Mouse (Mus musculus) liver, embryonic 14.5 days (tissue): ENCODE measurements around the gene Eps8l1. TPM values are rescaled to one million over a fixed set of nuclear protein-coding genes. Genes with fewer than 3 reads are reported as not detected.

ENCODE experiments used
- ATAC-seq: fragments of 200-750 bp; cut with Nextera tagmentation; 2 replicates; pipeline ENCODE4 v1.8.0; 2017; ENCODE audit warnings: moderate number of reproducible peaks, mild to moderate bottlenecking, moderate library complexity; ENCODE audit not compliant: insufficient read depth
- DNase-seq, 3 experiments: peaks; one replicate each; pipeline ENCODE4 v3.0.0-alpha.2; 2012 to 2013; ENCODE audit warnings: low read depth in 3 of 3, low spot score in 3 of 3
- H3K27ac ChIP-seq: fragments of 300-500 bp; sonication (generic); 2 replicates; pipeline ENCODE4 v1.5.1; 2014; ENCODE audit warnings: moderate library complexity, mild to moderate bottlenecking, control low read depth, inconsistent platforms
- H3K27me3 ChIP-seq: fragments of 300-500 bp; sonication (generic); 2 replicates; pipeline ENCODE4 v1.6.1; 2014; ENCODE audit warnings: mild to moderate bottlenecking, low read length, moderate library complexity; ENCODE audit not compliant: control insufficient read depth, insufficient read depth
- H3K36me3 ChIP-seq: fragments of 300-500 bp; sonication (generic); replicated peaks from 2 replicates; pipeline ENCODE4 v1.6.1; 2014; ENCODE audit warnings: low read depth; ENCODE audit not compliant: control insufficient read depth, insufficient read depth
- H3K4me1 ChIP-seq, 2 experiments: fragments of 200-500 bp in 1 of 2; fragments of 300-500 bp in 1 of 2; sonication (generic) in 1 of 2; replicated peaks; 2 replicates each; pipeline ENCODE4 v1.6.1; 2012 to 2014; ENCODE audit warnings: antibody characterized with exemption in 1 of 2, inconsistent platforms in 1 of 2, low read length in 1 of 2; ENCODE audit not compliant: control insufficient read depth in 2 of 2, insufficient read depth in 2 of 2
- H3K4me2 ChIP-seq: fragments of 300-500 bp; sonication (generic); 2 replicates; pipeline ENCODE4 v1.6.1; 2014; ENCODE audit warnings: low read depth, mild to moderate bottlenecking, control low read depth, moderate library complexity
- H3K4me3 ChIP-seq, 2 experiments: fragments of 200-500 bp in 1 of 2; fragments of 300-500 bp in 1 of 2; sonication (generic) in 1 of 2; 2 replicates each; pipeline ENCODE4 v1.5.1; 2012 to 2014; ENCODE audit warnings: low read depth in 2 of 2, low read length in 2 of 2, mild to moderate bottlenecking in 2 of 2, control low read depth in 1 of 2, inconsistent platforms in 1 of 2, moderate library complexity in 1 of 2; ENCODE audit not compliant: insufficient read depth in 1 of 2
- H3K9ac ChIP-seq: fragments of 300-500 bp; sonication (generic); replicated peaks from 2 replicates; pipeline ENCODE4 v1.6.1; 2014; ENCODE audit warnings: mild to moderate bottlenecking, control low read depth, moderate library complexity
- H3K9me3 ChIP-seq: fragments of 300-500 bp; sonication (generic); 2 replicates; pipeline ENCODE4 v1.6.1; 2016; ENCODE audit warnings: low read length, mixed read lengths; ENCODE audit not compliant: control insufficient read depth
- CTCF ChIP-seq: IDR thresholded peaks from 2 replicates; pipeline ENCODE4 v1.5.1; 2016; ENCODE audit warnings: antibody characterized with exemption, low read depth, control low read depth
- EP300 ChIP-seq: IDR thresholded peaks from 2 replicates; pipeline ENCODE4 v1.6.1; 2016; ENCODE audit warnings: antibody characterized with exemption, low read depth
- WGBS: fragments of 180-500 bp; shearing (Covaris S2); extraction: QIAGEN DNeasy Blood & Tissue Kit; methylation state at CpG from one replicate; pipeline ENCODE4 v1.1.7; 2014; ENCODE audit not compliant: insufficient replicate concordance; 5-methylcytosine and 5-hydroxymethylcytosine counted together
- polyA plus RNA-seq, 2 experiments: library from polyadenylated mRNA; depleted of rRNA in 1 of 2; stranded (reverse) in 1 of 2; unstranded in 1 of 2; fragments of >200 nt; fragmentation: Nextera tagmentation in 1 of 2; extraction: Ambion mirVana in 1 of 2; gene quantifications; 2 replicates each; pipeline versions ENCODE4 v1.2.1 to v1.2.3; 2012 to 2014

Gene Eps8l1
- polyA plus RNA-seq, 2 experiments, result 0.10 to 1.6 TPM

DNA sequence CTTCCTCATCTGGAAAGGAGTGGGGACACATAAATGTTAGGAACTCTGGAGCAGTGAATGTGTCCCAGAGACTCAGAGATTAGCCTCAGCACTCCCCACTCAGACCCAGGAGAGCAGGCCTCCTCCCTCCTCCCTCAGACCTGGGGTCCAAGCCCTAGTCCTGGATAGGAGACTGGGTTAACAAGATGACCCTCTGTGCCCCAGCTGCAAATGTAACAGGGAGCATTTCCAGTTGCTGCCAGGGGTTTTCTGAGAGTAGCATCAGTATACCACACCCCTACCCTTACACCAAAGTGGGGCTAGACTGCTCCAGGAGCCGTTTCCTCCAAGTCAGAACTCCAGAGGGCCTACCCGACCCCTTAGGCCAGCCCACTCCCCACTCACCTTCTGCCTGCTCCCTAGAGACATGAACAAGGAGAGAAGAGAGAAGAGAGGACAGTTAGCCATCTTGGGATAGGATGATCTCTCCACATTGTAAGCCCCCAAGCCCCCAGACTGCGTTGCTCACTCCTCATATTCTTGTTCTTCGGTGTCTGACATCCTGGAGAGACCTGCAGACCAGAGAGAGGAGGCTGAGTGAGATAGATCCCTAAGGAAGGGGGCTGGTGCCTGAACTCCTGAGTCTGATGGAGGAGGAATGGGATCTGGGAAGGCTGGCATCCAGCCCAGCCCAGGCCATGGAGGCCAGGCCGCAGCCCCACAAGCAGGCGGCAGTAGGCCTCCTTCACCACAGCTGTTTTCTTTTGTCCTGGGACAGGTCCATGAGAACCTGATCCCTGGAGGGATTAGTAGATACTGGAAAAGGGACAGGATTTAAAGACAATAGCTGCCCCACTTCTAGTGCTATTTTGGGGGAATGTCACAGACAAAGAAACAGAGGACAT lies 53.6 kb downstream of the Eps8l1 start:
- Histone ChIP-seq H3K9me3 (no peaks in the 10 kb centered on the region), H3K4me2 (no peak overlapping the region), H3K9ac (no peak overlapping the region), H3K27me3 (no peaks in the 10 kb centered on the region), H3K4me1 (peaks cover 0 to 5% of the 10 kb centered on the region in 2 experiments; a peak in 3 of 4 replicates), H3K36me3 (no peaks in the 10 kb centered on the region), H3K27ac (no peak overlapping the region), H3K4me3 (no peak overlapping the region)
- DNase-seq, result no peak
- no peak for ATAC-seq
- TF ChIP-seq EP300 (no peak), CTCF (no peak)
- WGBS, result 73% methylated on average over 6 of the region's 6 CpGs

DNA sequence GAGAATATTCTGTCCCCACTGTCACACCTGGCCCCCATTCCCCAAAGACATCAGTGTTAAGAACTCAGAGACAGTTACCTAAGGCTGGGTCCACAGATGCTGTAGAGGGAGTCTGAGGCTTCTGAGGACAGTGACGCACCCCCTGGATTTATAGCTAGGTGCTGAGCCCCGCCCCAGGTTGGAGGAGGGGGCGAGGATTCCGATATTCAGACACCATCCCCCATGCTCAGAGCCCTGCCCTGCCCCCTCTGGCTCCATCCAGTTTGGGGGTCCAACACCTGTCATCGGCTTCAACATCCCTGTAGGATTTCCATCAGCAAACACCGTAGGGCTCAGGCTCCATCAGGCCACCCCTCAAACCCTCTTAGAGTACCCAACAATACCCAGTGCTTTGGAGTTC lies 55.4 kb downstream of the Eps8l1 start:
- TF ChIP-seq CTCF (no peak), EP300 (no peak)
- Histone ChIP-seq H3K9ac (no peak overlapping the region), H3K36me3 (no peaks in the 10 kb centered on the region), H3K27ac (no peak overlapping the region), H3K9me3 (no peaks in the 10 kb centered on the region), H3K4me1 (peaks cover 0 to 8% of the 10 kb centered on the region in 2 experiments; a peak in 2 of 4 replicates), H3K27me3 (peaks cover under 1% of the 10 kb centered on the region; the same call in 1 of the 2 replicates), H3K4me3 (no peak overlapping the region), H3K4me2 (no peak overlapping the region)
- DNase-seq (no peak), ATAC-seq (no peak)
- WGBS, result 61% methylated on average over 6 of the region's 6 CpGs

DNA sequence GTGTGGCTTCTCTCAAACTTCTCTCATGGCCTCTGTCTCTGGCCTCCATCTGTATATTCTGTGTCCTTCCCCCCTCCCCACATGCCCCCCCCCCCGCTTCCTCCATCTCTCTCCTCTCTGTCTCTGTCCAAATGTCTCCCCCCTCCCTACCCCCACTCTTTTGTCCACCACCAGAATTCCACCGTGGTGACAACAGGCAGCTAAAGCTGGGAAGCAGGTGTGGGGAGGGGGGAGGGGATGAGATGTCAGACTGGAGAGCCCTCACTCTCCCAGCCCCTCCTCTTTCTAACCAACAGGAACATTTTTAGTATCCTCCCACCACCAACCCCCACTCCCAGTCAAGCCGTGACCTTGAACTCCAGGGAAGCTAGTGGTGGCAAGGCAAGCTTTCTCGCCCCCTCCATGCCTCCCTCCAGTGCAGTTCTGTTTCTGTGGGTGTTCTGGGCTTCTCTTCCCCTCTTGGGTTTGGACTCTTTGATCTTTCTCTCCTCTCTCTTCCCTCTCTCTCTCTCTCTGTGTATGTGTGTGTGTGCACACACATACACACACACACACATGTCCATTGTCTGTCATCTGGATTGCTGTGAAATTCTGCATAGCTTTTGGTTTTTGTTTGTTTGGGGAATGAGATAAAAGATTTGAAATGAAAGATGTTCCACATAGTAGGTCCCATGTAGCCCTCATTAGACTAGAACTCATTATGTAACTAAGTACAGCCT lies 56.0 kb downstream of the Eps8l1 start, which contains the start of gene Tnnt1:
Gene Tnnt1 (minus strand): TSS at position 51 of the 719 bp plus-strand sequence.
- no peak for DNase-seq
- TF ChIP-seq CTCF, result no peak
- TF ChIP-seq EP300, result no peak
- H3K27ac ChIP-seq, result no peak within 1 kb of the TSS

DNA sequence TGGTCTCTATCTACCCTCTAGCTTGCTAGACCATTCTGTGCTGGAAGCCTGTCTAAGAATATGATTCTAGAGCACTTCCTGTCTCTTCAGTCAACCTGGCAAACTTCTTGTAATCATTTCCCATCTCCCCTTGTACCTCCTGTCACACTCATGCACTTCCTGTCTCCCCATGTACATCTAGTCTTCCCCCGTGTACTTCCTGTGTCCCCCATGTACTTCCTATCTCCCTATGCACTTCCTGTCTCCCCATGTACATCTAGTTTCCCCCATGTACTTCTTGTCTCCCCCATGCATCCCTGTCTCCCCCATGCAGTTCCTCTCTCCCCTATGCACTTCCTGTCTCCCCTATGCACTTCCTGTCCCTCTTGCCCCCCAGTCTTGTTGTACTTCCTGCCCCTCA lies 58.0 kb downstream of the Eps8l1 start:
- TF ChIP-seq EP300, result no peak
- no peak for TF ChIP-seq CTCF
- H3K4me3 ChIP-seq, result no peak overlapping the region
- WGBS, result 26% methylated on average over 1 of the region's 1 CpGs
- no peaks in the 10 kb centered on the region for H3K36me3 ChIP-seq
- H3K27ac ChIP-seq, result no peak overlapping the region
- no peak overlapping the region for H3K9ac ChIP-seq
- DNase-seq (no peak), ATAC-seq (no peak)
- H3K27me3 ChIP-seq, result peaks cover 3% of the 10 kb centered on the region
- peaks cover 0 to 8% of the 10 kb centered on the region in 2 experiments; a peak in 2 of 4 replicates for H3K4me1 ChIP-seq
- no peak overlapping the region for H3K4me2 ChIP-seq
- no peaks in the 10 kb centered on the region for H3K9me3 ChIP-seq

More for the DNA sequence above, 56.0 kb downstream of the Eps8l1 start, which contains the start of gene Tnnt1:
- Histone ChIP-seq H3K4me2 (no peak within 1 kb of the TSS), H3K4me3 (no peak within 1 kb of the TSS), H3K9ac (no peak within 1 kb of the TSS), H3K9me3 (no peaks in the 10 kb centered on the region), H3K27me3 (peaks cover 3% of the 10 kb centered on the region; the same call in 1 of the 2 replicates), H3K36me3 (no peaks in the 10 kb centered on the region), H3K4me1 (peaks cover 0 to 8% of the 10 kb centered on the region in 2 experiments; a peak in 2 of 4 replicates)
- ATAC-seq, result no peak
- 25% methylated on average over 4 of the region's 4 CpGs for WGBS
